ENCODE assay signal across 13 mouse cellular contexts in the genomic region with DNA sequence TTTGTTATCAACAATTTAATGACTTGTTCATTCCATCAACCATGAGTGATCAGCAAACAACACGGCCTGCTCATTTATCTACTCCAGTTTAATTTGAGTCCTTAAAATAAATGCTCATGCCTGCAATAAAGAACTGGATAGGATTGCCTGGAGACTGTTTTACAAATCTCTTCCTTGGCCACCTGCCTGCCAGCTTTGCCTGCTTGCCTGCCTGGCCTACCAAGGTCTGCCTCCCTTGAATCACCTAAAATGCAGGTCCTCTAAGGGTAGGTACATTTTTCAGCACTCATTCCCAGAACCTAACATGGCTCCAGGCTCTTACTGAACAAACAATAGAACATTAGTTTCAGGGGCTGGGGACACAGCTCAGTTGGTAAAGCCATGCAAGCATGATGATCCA.
"Had no signal": no experiment of that assay in that cellular context is flagged by ENCODE, and none has a peak within 500 bp of the region (broad histone marks: within the 10 kb centered on the region; RNA-seq: fewer than 3 reads in every experiment).

No protein-coding gene starts in this region.

- ATAC-seq: intestine, embryonic 16.5 days had no signal

- H3K4me3 ChIP-seq: limb, embryonic 15.5 days; midbrain, embryonic 10.5 days; myocyte; neural tube, embryonic 12.5 days had no signal

- H3K4me2 ChIP-seq: limb, embryonic 15.5 days; neural tube, embryonic 12.5 days had no signal

- H3K9ac ChIP-seq: limb, embryonic 15.5 days; liver, embryonic 14.5 days; neural tube, embryonic 12.5 days had no signal

- H3K27me3 ChIP-seq: limb, embryonic 15.5 days; neural tube, embryonic 12.5 days had no signal

- H3K9me3 ChIP-seq: limb, embryonic 15.5 days; midbrain, embryonic 10.5 days; neural tube, embryonic 12.5 days had no signal

- DNase-seq: kidney, postnatal 14 days; layer of hippocampus, adult 9-11 months; layer of hippocampus, postnatal 36 days; lung, adult 18-20 months; lung, postnatal 4 days; midbrain, embryonic 14.5 days; right cerebral cortex, postnatal 14 days had no signal

- H3K36me3 ChIP-seq: limb, embryonic 15.5 days; neural tube, embryonic 12.5 days had no signal

- H3K27ac ChIP-seq: limb, embryonic 15.5 days; liver, embryonic 14.5 days; midbrain, embryonic 10.5 days; neural tube, embryonic 12.5 days had no signal
